Mouse (Mus musculus): Measurements from ENCODE around the gene Commd9. TPM values are rescaled to one million over a fixed set of nuclear protein-coding genes. Genes with fewer than 3 reads are reported as not detected.

The Commd9 gene
- polyA plus RNA-seq, 1 experiment from 2014 or later, result 21.7 TPM

- WGBS (ENCODE audit: insufficient replicate concordance), result 25% methylated on average over 21 of the region's 21 CpGs
- Histone ChIP-seq H3K27me3 (ENCODE audit: control insufficient read depth, insufficient read depth, low read depth, low read length) (no peaks in the 10 kb centered on the region), H3K27ac (ENCODE audit: low read length) (no peak overlapping the region), H3K4me2 (ENCODE audit: low read depth, low read length) (peak overlapping the region; percentile 38), H3K36me3 (ENCODE audit: control insufficient read depth, insufficient read depth) (no peaks in the 10 kb centered on the region), H3K4me1 (ENCODE audit: control insufficient read depth, low read depth, low read length) (no peaks in the 10 kb centered on the region), H3K9me3 (replicated peaks; ENCODE audit: control insufficient read depth, low read length) (no peaks in the 10 kb centered on the region), H3K4me3 (ENCODE audit: low read depth, low read length) (peak overlapping the region; percentile 14; the same call in 1 of the 2 replicates), H3K9ac (ENCODE audit: low read depth, low read length) (no peak overlapping the region)
- peak; percentile 65 for ATAC-seq (ENCODE audit: low read depth)
Measured at GRCm38 (mm10) chr2:101905534-101906378, 19.7 kb downstream of the Commd9 start.

- H3K9ac ChIP-seq (ENCODE audit: low read depth, low read length), result 0 out of 2 replicates have a peak overlapping the region, but pooled peaks have one; percentile 34
- WGBS (ENCODE audit: insufficient replicate concordance), result 44% methylated on average over 5 of the region's 5 CpGs
Measured at GRCm38 (mm10) chr2:101906379-101906690, 20.3 kb downstream of the Commd9 start.

GRCm38 (mm10) chr2:101907386-101908022 lies 21.5 kb downstream of the Commd9 start:
- Histone ChIP-seq H3K9me3 (replicated peaks; ENCODE audit: control insufficient read depth, low read length) (no peaks in the 10 kb centered on the region), H3K27ac (ENCODE audit: low read length) (no peak overlapping the region), H3K4me3 (ENCODE audit: low read depth, low read length) (no peak overlapping the region), H3K36me3 (ENCODE audit: control insufficient read depth, insufficient read depth) (no peaks in the 10 kb centered on the region), H3K9ac (ENCODE audit: low read depth, low read length) (no peak overlapping the region), H3K27me3 (ENCODE audit: control insufficient read depth, insufficient read depth, low read depth, low read length) (no peaks in the 10 kb centered on the region), H3K4me1 (ENCODE audit: control insufficient read depth, low read depth, low read length) (no peaks in the 10 kb centered on the region), H3K4me2 (ENCODE audit: low read depth, low read length) (no peak overlapping the region)
- no peak for ATAC-seq (ENCODE audit: low read depth)
- 69% methylated on average over 10 of the region's 10 CpGs for WGBS (ENCODE audit: insufficient replicate concordance)

More at GRCm38 (mm10) chr2:101906379-101906690, 20.3 kb downstream of the Commd9 start:
- peak overlapping the region; percentile 38; the same call in 1 of the 2 replicates for H3K4me2 ChIP-seq (ENCODE audit: low read depth, low read length)
- H3K9me3 ChIP-seq (replicated peaks; ENCODE audit: control insufficient read depth, low read length), result no peaks in the 10 kb centered on the region
- no peaks in the 10 kb centered on the region for H3K4me1 ChIP-seq (ENCODE audit: control insufficient read depth, low read depth, low read length)
- no peak overlapping the region for H3K27ac ChIP-seq (ENCODE audit: low read length)
- ATAC-seq (ENCODE audit: low read depth), result no peak
- peak overlapping the region; percentile 14; the same call in 1 of the 2 replicates for H3K4me3 ChIP-seq (ENCODE audit: low read depth, low read length)
- no peaks in the 10 kb centered on the region for H3K27me3 ChIP-seq (ENCODE audit: control insufficient read depth, insufficient read depth, low read depth, low read length)
- no peaks in the 10 kb centered on the region for H3K36me3 ChIP-seq (ENCODE audit: control insufficient read depth, insufficient read depth)

- no peaks in the 10 kb centered on the region for H3K36me3 ChIP-seq (ENCODE audit: control insufficient read depth, insufficient read depth)
- ATAC-seq (ENCODE audit: low read depth), result no peak
- no peaks in the 10 kb centered on the region for H3K9me3 ChIP-seq (replicated peaks; ENCODE audit: control insufficient read depth, low read length)
- H3K4me1 ChIP-seq (ENCODE audit: control insufficient read depth, low read depth, low read length), result no peaks in the 10 kb centered on the region
- H3K27me3 ChIP-seq (ENCODE audit: control insufficient read depth, insufficient read depth, low read depth, low read length), result no peaks in the 10 kb centered on the region
- H3K4me3 ChIP-seq (ENCODE audit: low read depth, low read length), result no peak overlapping the region
- no peak overlapping the region for H3K4me2 ChIP-seq (ENCODE audit: low read depth, low read length)
- WGBS (ENCODE audit: insufficient replicate concordance), result 43% methylated on average over 13 of the region's 13 CpGs
- H3K9ac ChIP-seq (ENCODE audit: low read depth, low read length), result no peak overlapping the region
- H3K27ac ChIP-seq (ENCODE audit: low read length), result no peak overlapping the region
Measured at GRCm38 (mm10) chr2:101908773-101909172, 22.7 kb downstream of the Commd9 start.

- Histone ChIP-seq H3K4me3 (ENCODE audit: low read depth, low read length) (no peak overlapping the region), H3K36me3 (ENCODE audit: control insufficient read depth, insufficient read depth) (no peaks in the 10 kb centered on the region), H3K4me2 (ENCODE audit: low read depth, low read length) (no peak overlapping the region), H3K9me3 (replicated peaks; ENCODE audit: control insufficient read depth, low read length) (no peaks in the 10 kb centered on the region), H3K27me3 (ENCODE audit: control insufficient read depth, insufficient read depth, low read depth, low read length) (no peaks in the 10 kb centered on the region), H3K9ac (ENCODE audit: low read depth, low read length) (no peak overlapping the region), H3K27ac (ENCODE audit: low read length) (no peak overlapping the region), H3K4me1 (ENCODE audit: control insufficient read depth, low read depth, low read length) (no peaks in the 10 kb centered on the region)
- WGBS (ENCODE audit: insufficient replicate concordance), result 70% methylated on average over 15 of the region's 15 CpGs
- ATAC-seq (ENCODE audit: low read depth), result no peak
Measured at GRCm38 (mm10) chr2:101909326-101910080, 23.5 kb downstream of the Commd9 start.

- Histone ChIP-seq H3K9ac (ENCODE audit: low read depth, low read length) (no peak overlapping the region), H3K4me2 (ENCODE audit: low read depth, low read length) (no peak overlapping the region), H3K9me3 (replicated peaks; ENCODE audit: control insufficient read depth, low read length) (no peaks in the 10 kb centered on the region), H3K36me3 (ENCODE audit: control insufficient read depth, insufficient read depth) (no peaks in the 10 kb centered on the region), H3K27ac (ENCODE audit: low read length) (no peak overlapping the region), H3K27me3 (ENCODE audit: control insufficient read depth, insufficient read depth, low read depth, low read length) (no peaks in the 10 kb centered on the region), H3K4me1 (ENCODE audit: control insufficient read depth, low read depth, low read length) (no peaks in the 10 kb centered on the region; the same call in 1 of the 2 replicates), H3K4me3 (ENCODE audit: low read depth, low read length) (no peak overlapping the region)
- 69% methylated on average over 7 of the region's 7 CpGs for WGBS (ENCODE audit: insufficient replicate concordance)
- ATAC-seq (ENCODE audit: low read depth), result no peak
Measured at GRCm38 (mm10) chr2:101918518-101918917, 32.5 kb downstream of the Commd9 start.

- ATAC-seq (ENCODE audit: low read depth), result no peak
Measured at GRCm38 (mm10) chr2:101920136-101920554, 34.1 kb downstream of the Commd9 start.

GRCm38 (mm10) chr2:101922302-101922701 lies 36.3 kb downstream of the Commd9 start:
- ATAC-seq (ENCODE audit: low read depth), result no peak
- H3K4me2 ChIP-seq (ENCODE audit: low read depth, low read length), result no peak overlapping the region
- 65% methylated on average over 4 of the region's 4 CpGs for WGBS (ENCODE audit: insufficient replicate concordance)
- no peaks in the 10 kb centered on the region for H3K27me3 ChIP-seq (ENCODE audit: control insufficient read depth, insufficient read depth, low read depth, low read length)
- no peaks in the 10 kb centered on the region for H3K9me3 ChIP-seq (replicated peaks; ENCODE audit: control insufficient read depth, low read length)
- H3K36me3 ChIP-seq (ENCODE audit: control insufficient read depth, insufficient read depth), result no peaks in the 10 kb centered on the region
- no peak overlapping the region for H3K9ac ChIP-seq (ENCODE audit: low read depth, low read length)
- peak overlapping the region; percentile 59 for H3K27ac ChIP-seq (ENCODE audit: low read length)
- no peaks in the 10 kb centered on the region; the same call in 1 of the 2 replicates for H3K4me1 ChIP-seq (ENCODE audit: control insufficient read depth, low read depth, low read length)
- H3K4me3 ChIP-seq (ENCODE audit: low read depth, low read length), result no peak overlapping the region

More at GRCm38 (mm10) chr2:101920136-101920554, 34.1 kb downstream of the Commd9 start:
- Histone ChIP-seq H3K27me3 (ENCODE audit: control insufficient read depth, insufficient read depth, low read depth, low read length) (no peaks in the 10 kb centered on the region), H3K4me3 (ENCODE audit: low read depth, low read length) (no peak overlapping the region), H3K9ac (ENCODE audit: low read depth, low read length) (no peak overlapping the region), H3K4me1 (ENCODE audit: control insufficient read depth, low read depth, low read length) (no peaks in the 10 kb centered on the region; the same call in 1 of the 2 replicates), H3K4me2 (ENCODE audit: low read depth, low read length) (no peak overlapping the region), H3K9me3 (replicated peaks; ENCODE audit: control insufficient read depth, low read length) (no peaks in the 10 kb centered on the region), H3K36me3 (ENCODE audit: control insufficient read depth, insufficient read depth) (no peaks in the 10 kb centered on the region), H3K27ac (ENCODE audit: low read length) (no peak overlapping the region)
- WGBS (ENCODE audit: insufficient replicate concordance), result 34% methylated on average over 2 of the region's 2 CpGs

Data from liver, embryonic 16.5 days (tissue).